Mouse (Mus musculus) heart, embryonic 12.5 days (tissue): Measurements from ENCODE around the gene Kcnmb4. TPM values are rescaled to one million over a fixed set of nuclear protein-coding genes. Genes with fewer than 3 reads are reported as not detected.

Experiments used
- ATAC-seq: fragments of 200-750 bp; cut with Nextera tagmentation; 2 replicates; pipeline ENCODE4 v1.8.0; 2017; ENCODE audit warnings: moderate TSS enrichment, moderate library complexity; ENCODE audit not compliant: insufficient number of reproducible peaks, low FRiP score
- H3K27ac ChIP-seq: fragments of 300-500 bp; sonication (generic); 2 replicates; pipeline ENCODE4 v1.5.1; 2016; ENCODE audit warnings: mild to moderate bottlenecking, moderate library complexity; ENCODE audit not compliant: poor library complexity, severe bottlenecking
- H3K27me3 ChIP-seq: fragments of 300-500 bp; sonication (generic); replicated peaks from 2 replicates; pipeline ENCODE4 v1.6.1; 2016; ENCODE audit warnings: mild to moderate bottlenecking, moderate library complexity
- H3K36me3 ChIP-seq: fragments of 300-500 bp; sonication (generic); 2 replicates; pipeline ENCODE4 v1.6.1; 2016; ENCODE audit warnings: mild to moderate bottlenecking, moderate library complexity
- H3K4me1 ChIP-seq: fragments of 300-500 bp; sonication (generic); replicated peaks from 2 replicates; pipeline ENCODE4 v1.6.1; 2016; ENCODE audit warnings: mild to moderate bottlenecking
- H3K4me2 ChIP-seq: fragments of 300-500 bp; sonication (generic); 2 replicates; pipeline ENCODE4 v1.6.1; 2016; ENCODE audit warnings: mild to moderate bottlenecking, moderate library complexity
- H3K4me3 ChIP-seq: fragments of 300-500 bp; sonication (generic); 2 replicates; pipeline ENCODE4 v1.5.1; 2016; ENCODE audit warnings: mild to moderate bottlenecking
- H3K9ac ChIP-seq: fragments of 300-500 bp; sonication (generic); 2 replicates; pipeline ENCODE4 v1.6.1; 2016; ENCODE audit warnings: mild to moderate bottlenecking, moderate library complexity
- H3K9me3 ChIP-seq: fragments of 300-500 bp; sonication (generic); replicated peaks from 2 replicates; pipeline ENCODE4 v1.6.1; 2016; ENCODE audit warnings: mild to moderate bottlenecking, moderate library complexity
- WGBS: fragments of 180-500 bp; shearing (Covaris S2); methylation state at CpG from one replicate; pipeline ENCODE4 v1.1.7; 2016; 5-methylcytosine and 5-hydroxymethylcytosine counted together
- polyA plus RNA-seq: library from polyadenylated mRNA; unstranded; fragments of >200 nt; fragmentation: Nextera tagmentation; extraction: Ambion mirVana; gene quantifications from 2 replicates; pipeline ENCODE4 v1.2.1, GENCODE M21; 2016

The Kcnmb4 gene
- polyA plus RNA-seq, 1 experiment from 2014 or later, result 7.5 TPM

GRCm38 (mm10) chr10:116480988-116481387, 7.3 kb upstream of the Kcnmb4 start:
- Histone ChIP-seq H3K4me3 (no peak overlapping the region), H3K4me2 (no peak overlapping the region), H3K9ac (no peak overlapping the region), H3K9me3 (peaks cover 6% of the 10 kb centered on the region), H3K4me1 (no peaks in the 10 kb centered on the region), H3K36me3 (peaks cover 29% of the 10 kb centered on the region), H3K27ac (no peak overlapping the region), H3K27me3 (no peaks in the 10 kb centered on the region)
- ATAC-seq, result no peak
- 91% methylated on average over 5 of the region's 5 CpGs for WGBS

DNA sequence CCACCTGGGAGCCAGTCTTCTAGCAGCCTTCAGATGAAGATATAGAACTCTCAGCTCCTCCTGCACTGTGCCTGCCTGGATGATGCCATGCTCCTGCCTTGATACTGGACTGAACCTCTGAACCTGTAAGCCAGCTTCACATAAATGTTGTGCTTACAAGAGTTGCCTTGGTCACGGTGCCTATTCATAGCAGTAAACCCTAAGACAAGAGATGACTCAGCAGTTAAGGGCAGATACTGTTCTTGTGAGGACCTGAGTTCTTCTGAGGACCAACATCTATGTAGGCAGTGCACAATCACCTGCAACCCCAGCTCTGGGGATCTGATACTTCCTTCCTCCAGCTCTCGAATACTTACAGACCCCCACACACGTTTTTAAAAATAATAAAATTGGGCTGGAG, 2.9 kb upstream of the Kcnmb4 start:
- Histone ChIP-seq H3K27me3 (no peaks in the 10 kb centered on the region), H3K9me3 (peaks cover 6% of the 10 kb centered on the region), H3K36me3 (no peaks in the 10 kb centered on the region), H3K4me3 (no peak overlapping the region), H3K27ac (no peak overlapping the region), H3K4me2 (no peak overlapping the region), H3K4me1 (peaks cover 17% of the 10 kb centered on the region), H3K9ac (no peak overlapping the region)
- WGBS, result 86% methylated on average over 3 of the region's 3 CpGs
- no peak for ATAC-seq

DNA sequence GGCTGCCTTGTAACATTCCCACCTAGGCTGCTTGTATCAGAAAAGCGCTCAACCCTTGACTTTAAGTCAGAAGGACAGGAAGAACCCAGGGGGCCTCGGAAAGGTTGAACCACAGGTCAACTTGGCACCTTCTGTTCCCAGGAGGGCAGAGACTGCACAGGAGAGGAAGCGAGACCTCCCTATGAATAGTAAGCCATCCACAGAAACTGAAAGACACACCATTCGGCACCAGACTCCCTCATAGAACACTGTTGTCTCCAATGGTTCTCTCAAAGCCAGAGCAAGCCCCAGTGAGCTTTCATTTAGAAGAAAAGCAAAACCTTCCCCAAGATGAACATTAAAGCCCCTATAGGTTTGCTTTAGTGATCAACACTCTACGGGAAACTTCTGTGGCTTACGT, 2.0 kb upstream of the Kcnmb4 start:
- no peak overlapping the region for H3K4me2 ChIP-seq

DNA sequence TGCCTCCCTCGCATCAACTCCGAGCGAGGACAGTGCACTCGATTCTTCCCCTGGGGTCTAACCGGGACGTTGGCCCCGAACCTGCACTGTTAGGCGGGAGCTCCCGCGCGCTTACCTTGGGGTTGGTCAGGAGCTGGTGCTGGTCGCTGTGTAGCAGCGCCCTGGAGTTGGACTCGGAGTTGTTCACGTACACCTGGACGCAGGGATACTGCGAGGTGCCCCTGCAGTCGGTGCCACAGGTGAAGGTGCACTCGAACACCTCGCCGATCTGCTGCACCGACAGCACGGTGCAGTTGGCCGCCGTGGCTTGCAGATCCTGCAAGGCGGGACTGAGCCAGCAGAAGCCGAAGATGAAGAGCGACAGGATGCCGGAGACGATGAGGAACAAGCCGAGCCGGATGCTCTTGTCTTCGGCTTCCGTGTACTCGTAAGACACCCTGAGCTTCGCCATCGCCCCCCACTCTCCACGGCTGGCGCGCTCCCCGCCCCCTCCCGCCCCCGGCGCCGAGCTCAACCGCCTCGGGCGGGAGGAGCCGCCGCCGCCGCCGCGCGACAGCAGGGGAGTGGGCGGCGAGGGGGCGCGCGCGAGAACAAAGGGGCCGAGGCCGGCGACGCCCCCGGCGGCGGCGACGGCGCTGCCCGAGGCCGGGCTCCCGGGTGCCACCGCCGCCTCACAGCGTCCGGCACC, 463 bp downstream of the Kcnmb4 start:
- Histone ChIP-seq H3K4me1 (peaks cover 17% of the 10 kb centered on the region), H3K9ac (peak overlapping the region; percentile 81), H3K9me3 (peaks cover 6% of the 10 kb centered on the region), H3K27ac (peak overlapping the region; percentile 16; the same call in 1 of the 2 replicates), H3K27me3 (no peaks in the 10 kb centered on the region), H3K36me3 (no peaks in the 10 kb centered on the region), H3K4me3 (peak overlapping the region; percentile 75), H3K4me2 (peak overlapping the region; percentile 98)
- peak; percentile 47 for ATAC-seq
- 3% methylated on average over 55 of the region's 78 CpGs for WGBS

More for the DNA sequence above, 2.0 kb upstream of the Kcnmb4 start:
- WGBS, result 66% methylated on average over 6 of the region's 6 CpGs
- no peak overlapping the region for H3K4me3 ChIP-seq
- H3K9me3 ChIP-seq, result peaks cover 6% of the 10 kb centered on the region
- ATAC-seq, result no peak
- no peak overlapping the region for H3K27ac ChIP-seq
- no peaks in the 10 kb centered on the region for H3K27me3 ChIP-seq
- no peak overlapping the region for H3K9ac ChIP-seq
- no peaks in the 10 kb centered on the region for H3K36me3 ChIP-seq
- peaks cover 17% of the 10 kb centered on the region for H3K4me1 ChIP-seq

GRCm38 (mm10) chr10:116472579-116472978, 1.1 kb downstream of the Kcnmb4 start:
- Histone ChIP-seq H3K36me3 (no peaks in the 10 kb centered on the region), H3K4me2 (peak overlapping the region; percentile 98), H3K27ac (no peak overlapping the region), H3K27me3 (no peaks in the 10 kb centered on the region), H3K4me3 (peak overlapping the region; percentile 75), H3K9me3 (peaks cover 6% of the 10 kb centered on the region), H3K9ac (peak overlapping the region; percentile 81), H3K4me1 (peaks cover 17% of the 10 kb centered on the region)
- 4% methylated on average over 5 of the region's 5 CpGs for WGBS
- ATAC-seq, result no peak

- Histone ChIP-seq H3K4me3 (no peak overlapping the region), H3K27me3 (no peaks in the 10 kb centered on the region), H3K4me2 (no peak overlapping the region), H3K27ac (no peak overlapping the region), H3K4me1 (peaks cover 17% of the 10 kb centered on the region), H3K36me3 (no peaks in the 10 kb centered on the region), H3K9me3 (no peaks in the 10 kb centered on the region), H3K9ac (no peak overlapping the region)
- no peak for ATAC-seq
- WGBS, result 81% methylated on average over 11 of the region's 11 CpGs
Observed at GRCm38 (mm10) chr10:116470306-116470925, 3.3 kb downstream of the Kcnmb4 start.

- Histone ChIP-seq H3K9me3 (no peaks in the 10 kb centered on the region), H3K36me3 (0 out of 2 replicates have a peak, but pooled peaks cover under 1% of the 10 kb centered on the region), H3K27ac (no peak overlapping the region), H3K4me2 (no peak overlapping the region), H3K4me1 (peaks cover 11% of the 10 kb centered on the region), H3K27me3 (no peaks in the 10 kb centered on the region), H3K9ac (no peak overlapping the region), H3K4me3 (no peak overlapping the region)
- no peak for ATAC-seq
- 72% methylated on average over 5 of the region's 5 CpGs for WGBS
Observed at GRCm38 (mm10) chr10:116468094-116468493, 5.6 kb downstream of the Kcnmb4 start.

GRCm38 (mm10) chr10:116463753-116464345, 9.8 kb downstream of the Kcnmb4 start:
- ATAC-seq, result no peak
- Histone ChIP-seq H3K36me3 (peaks cover 5% of the 10 kb centered on the region; the same call in 1 of the 2 replicates), H3K4me3 (no peak overlapping the region), H3K9ac (no peak overlapping the region), H3K4me1 (no peaks in the 10 kb centered on the region), H3K4me2 (no peak overlapping the region), H3K27ac (no peak overlapping the region), H3K27me3 (no peaks in the 10 kb centered on the region), H3K9me3 (peaks cover 3% of the 10 kb centered on the region; the same call in 1 of the 2 replicates)
- WGBS, result 90% methylated on average over 12 of the region's 12 CpGs

DNA sequence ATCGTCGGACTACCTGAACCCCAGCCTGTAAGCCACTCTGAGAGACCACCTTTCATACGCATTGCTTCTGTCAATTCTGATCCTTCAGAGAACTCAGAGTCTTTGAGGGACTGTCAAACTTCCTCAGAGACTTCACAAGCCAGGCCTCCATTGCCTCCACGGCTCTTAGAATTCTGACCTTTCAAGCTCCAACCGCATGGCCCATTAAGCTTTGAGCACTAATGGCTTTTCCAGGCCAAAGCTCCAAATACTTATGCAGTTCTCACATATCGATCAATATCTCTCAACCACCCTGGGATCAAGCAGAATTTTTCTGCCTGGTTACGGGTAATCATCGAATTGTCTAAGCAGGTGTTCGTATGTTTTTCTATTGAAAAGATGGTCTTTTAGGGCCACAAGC, 12.2 kb downstream of the Kcnmb4 start:
- H3K4me3 ChIP-seq, result no peak overlapping the region
- no peak overlapping the region for H3K4me2 ChIP-seq
- no peaks in the 10 kb centered on the region for H3K27me3 ChIP-seq
- peaks cover 8% of the 10 kb centered on the region for H3K36me3 ChIP-seq
- no peaks in the 10 kb centered on the region; the same call in 1 of the 2 replicates for H3K4me1 ChIP-seq
- H3K9me3 ChIP-seq, result peaks cover 6% of the 10 kb centered on the region
- H3K9ac ChIP-seq, result no peak overlapping the region
- ATAC-seq, result no peak
- WGBS, result 89% methylated on average over 9 of the region's 9 CpGs
- H3K27ac ChIP-seq, result no peak overlapping the region

- Histone ChIP-seq H3K4me1 (no peaks in the 10 kb centered on the region; the same call in 1 of the 2 replicates), H3K27me3 (no peaks in the 10 kb centered on the region), H3K9me3 (peaks cover 8% of the 10 kb centered on the region), H3K4me2 (no peak overlapping the region), H3K4me3 (no peak overlapping the region), H3K9ac (no peak overlapping the region), H3K36me3 (peaks cover 12% of the 10 kb centered on the region), H3K27ac (no peak overlapping the region)
- no peak for ATAC-seq
- 89% methylated on average over 9 of the region's 9 CpGs for WGBS
Observed at GRCm38 (mm10) chr10:116458786-116459185, 14.9 kb downstream of the Kcnmb4 start.

DNA sequence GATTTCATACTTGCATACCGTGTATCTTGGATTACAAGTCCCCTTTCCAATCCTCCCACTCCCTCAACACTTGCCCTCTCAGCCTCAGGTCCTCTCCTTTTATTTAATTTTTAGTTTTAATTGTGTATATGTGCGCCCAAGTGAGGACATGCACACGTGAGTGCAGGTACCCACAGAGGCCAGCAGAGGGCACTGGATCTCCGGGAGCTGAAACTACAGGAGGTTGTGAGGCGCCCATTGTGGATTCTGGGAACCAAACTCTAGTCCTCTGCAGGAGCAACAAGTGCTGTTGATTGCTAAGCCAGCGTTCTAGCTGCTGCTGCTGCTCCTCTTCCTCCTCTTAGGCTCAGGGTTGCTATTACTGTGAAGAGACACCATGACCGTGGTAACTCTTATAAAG, 20.9 kb downstream of the Kcnmb4 start:
- Histone ChIP-seq H3K27me3 (no peaks in the 10 kb centered on the region), H3K4me2 (no peak overlapping the region), H3K9ac (no peak overlapping the region), H3K4me3 (no peak overlapping the region), H3K9me3 (peaks cover 11% of the 10 kb centered on the region), H3K4me1 (peaks cover 4% of the 10 kb centered on the region), H3K36me3 (peaks cover 7% of the 10 kb centered on the region), H3K27ac (no peak overlapping the region)
- no peak for ATAC-seq
- WGBS, result 91% methylated on average over 7 of the region's 7 CpGs
